Mouse (Mus musculus) right cerebral cortex, postnatal 14 days (tissue): ENCODE measurements around the gene Tmem144.
"Not testable (repeated sequence)": the region's sequence is repeated elsewhere in the genome, so short reads cannot be mapped to it uniquely, and the experiment has no call there.

Source experiments
- DNase-seq: peaks from one replicate; pipeline ENCODE4 v3.0.0; 2022

Gene Tmem144

GRCm38 (mm10) chr3:79808530-79809179 lies 43.9 kb downstream of the Tmem144 start:
- no peak for DNase-seq

GRCm38 (mm10) chr3:79800761-79801160 lies 51.8 kb downstream of the Tmem144 start:
- DNase-seq = not testable (repeated sequence)

GRCm38 (mm10) chr3:79792307-79792706 lies 60.3 kb downstream of the Tmem144 start:
- no peak for DNase-seq

GRCm38 (mm10) chr3:79790324-79790723 lies 62.2 kb downstream of the Tmem144 start:
- no peak for DNase-seq

- DNase-seq = no peak
Measured at GRCm38 (mm10) chr3:79789554-79789953, 63.0 kb downstream of the Tmem144 start.

GRCm38 (mm10) chr3:79788959-79789358 lies 63.6 kb downstream of the Tmem144 start:
- no peak for DNase-seq

GRCm38 (mm10) chr3:79784362-79784736 lies 68.2 kb downstream of the Tmem144 start:
- no peak for DNase-seq

- DNase-seq = no peak
Measured at GRCm38 (mm10) chr3:79783630-79784361, 68.8 kb downstream of the Tmem144 start.

GRCm38 (mm10) chr3:79772701-79773100 lies 79.9 kb downstream of the Tmem144 start:
- DNase-seq = no peak
